Mouse (Mus musculus) midbrain, embryonic 15.5 days (tissue): ENCODE measurements around the gene Trhde. TPM values are rescaled to one million over a fixed set of nuclear protein-coding genes. Genes with fewer than 3 reads are reported as not detected.

Source experiments
- ATAC-seq: fragments of 200-750 bp; cut with Nextera tagmentation; replicated peaks from 2 replicates; pipeline ENCODE4 v1.8.0; 2017; ENCODE audit warnings: moderate TSS enrichment
- H3K27ac ChIP-seq: fragments of 300-500 bp; sonication (generic); 2 replicates; pipeline ENCODE4 v1.5.1; 2015; ENCODE audit warnings: mild to moderate bottlenecking, inconsistent platforms
- H3K27me3 ChIP-seq: fragments of 300-500 bp; sonication (generic); replicated peaks from 2 replicates; pipeline ENCODE4 v1.6.1; 2015; ENCODE audit warnings: inconsistent platforms
- H3K36me3 ChIP-seq: fragments of 300-500 bp; sonication (generic); replicated peaks from 2 replicates; pipeline ENCODE4 v1.6.1; 2015; ENCODE audit warnings: inconsistent platforms
- H3K4me1 ChIP-seq: fragments of 300-500 bp; sonication (generic); 2 replicates; pipeline ENCODE4 v1.6.1; 2015; ENCODE audit warnings: inconsistent platforms
- H3K4me2 ChIP-seq: fragments of 300-500 bp; sonication (generic); 2 replicates; pipeline ENCODE4 v1.6.1; 2015; ENCODE audit warnings: inconsistent platforms, mild to moderate bottlenecking, moderate library complexity
- H3K4me3 ChIP-seq: fragments of 300-500 bp; sonication (generic); 2 replicates; pipeline ENCODE4 v1.5.1; 2015; ENCODE audit warnings: mild to moderate bottlenecking, inconsistent platforms
- H3K9ac ChIP-seq: fragments of 300-500 bp; sonication (generic); 2 replicates; pipeline ENCODE4 v1.6.1; 2015; ENCODE audit warnings: mild to moderate bottlenecking, inconsistent platforms
- H3K9me3 ChIP-seq: fragments of 300-500 bp; sonication (generic); 2 replicates; pipeline ENCODE4 v1.6.1; 2016; ENCODE audit warnings: inconsistent platforms
- WGBS: fragments of 180-500 bp; shearing (Covaris S2); methylation state at CpG from one replicate; pipeline ENCODE4 v1.1.7; 2015; ENCODE audit warnings: mixed read lengths; 5-methylcytosine and 5-hydroxymethylcytosine counted together
- polyA plus RNA-seq: library from polyadenylated mRNA; unstranded; fragments of >200 nt; fragmentation: Nextera tagmentation; extraction: Ambion mirVana; gene quantifications from 2 replicates; pipeline ENCODE4 v1.2.1, GENCODE M21; 2015

Gene Trhde
- polyA plus RNA-seq: 6.0 and 7.4 TPM in 2 replicates

DNA sequence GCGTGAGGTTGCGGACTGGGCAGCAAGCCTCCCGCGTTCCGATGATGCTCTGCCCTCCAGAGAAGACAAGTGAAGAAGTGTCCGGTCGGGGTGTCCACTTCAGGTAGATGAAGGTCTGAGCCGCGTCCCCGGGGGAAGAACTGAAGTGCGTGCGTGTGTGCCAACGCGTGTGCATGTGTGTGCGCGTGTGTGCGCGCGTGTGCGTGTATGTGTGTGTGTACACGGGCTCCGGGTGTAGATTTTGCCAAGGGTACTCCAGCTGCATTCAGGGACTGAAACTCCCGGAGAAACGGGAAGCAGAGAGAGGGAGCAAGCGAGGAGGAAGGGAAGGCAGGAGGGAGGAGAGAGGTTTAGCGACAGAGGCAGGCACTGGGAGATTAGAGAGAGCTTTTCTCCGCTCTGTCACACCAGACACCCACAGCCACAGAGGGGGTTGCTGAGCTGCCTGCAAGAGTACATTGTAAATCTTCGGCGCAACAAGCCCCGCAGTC, at the start of gene Trhde:
Gene Trhde, minus strand, starts transcription at position 147 of the 491 bp plus-strand sequence.
- Histone ChIP-seq H3K4me2 (peak within 1 kb of the TSS; percentile 75), H3K9ac (peak within 1 kb of the TSS; percentile 66), H3K9me3 (no peaks in the 10 kb centered on the region), H3K4me1 (peaks cover 26% of the 10 kb centered on the region), H3K4me3 (peak within 1 kb of the TSS; percentile 84), H3K27ac (peak within 1 kb of the TSS; percentile 71), H3K36me3 (no peaks in the 10 kb centered on the region), H3K27me3 (peaks cover 6% of the 10 kb centered on the region)
- under 1% methylated on average over 30 of the region's 30 CpGs for WGBS
- peak; percentile 66 for ATAC-seq

DNA sequence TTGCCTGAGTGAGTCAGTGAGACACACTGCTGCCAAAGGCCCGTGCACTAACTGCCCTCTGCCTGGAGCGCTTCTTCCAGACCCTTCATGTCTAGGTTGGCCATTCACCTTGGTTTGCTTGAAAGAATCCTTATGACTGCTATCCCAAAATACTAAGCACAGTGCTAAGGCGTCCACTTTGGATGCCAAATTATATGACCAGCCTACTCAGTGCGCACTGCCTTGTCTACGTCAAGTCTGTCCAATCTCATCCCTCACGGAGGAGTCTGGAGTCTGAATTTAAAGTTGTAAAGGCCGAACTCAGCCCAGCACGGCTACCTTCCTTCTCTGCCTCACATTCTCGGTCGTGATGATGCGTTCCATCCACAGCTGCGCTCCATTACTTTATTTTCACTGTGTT, 39.9 kb upstream of the Trhde start:
- no peak for ATAC-seq
- Histone ChIP-seq H3K4me1 (no peaks in the 10 kb centered on the region), H3K4me2 (no peak overlapping the region), H3K27me3 (no peaks in the 10 kb centered on the region), H3K9ac (no peak overlapping the region), H3K9me3 (no peaks in the 10 kb centered on the region), H3K27ac (no peak overlapping the region), H3K4me3 (no peak overlapping the region), H3K36me3 (no peaks in the 10 kb centered on the region)
- 93% methylated on average over 12 of the region's 12 CpGs for WGBS

DNA sequence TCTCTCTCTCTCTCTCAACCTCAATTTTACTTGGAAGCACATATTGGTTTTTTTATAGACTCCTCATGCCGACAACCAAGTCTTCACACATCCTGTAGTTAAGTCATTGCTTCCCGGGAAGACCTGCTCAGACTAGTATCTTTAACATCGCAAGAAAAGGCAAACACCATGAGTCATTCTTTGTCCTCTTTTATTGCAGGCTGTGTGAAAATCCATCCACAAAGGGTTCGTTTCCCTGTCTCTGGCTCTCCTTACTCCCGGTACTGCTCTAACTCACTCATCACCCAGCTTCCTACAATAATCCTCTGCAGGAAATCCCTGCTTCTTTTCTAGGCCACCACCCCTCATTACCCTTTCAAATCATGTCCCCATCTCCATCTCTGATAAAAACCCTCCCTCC, 39.3 kb upstream of the Trhde start:
- ATAC-seq: no peak
- Histone ChIP-seq H3K9me3 (no peaks in the 10 kb centered on the region), H3K4me2 (no peak overlapping the region), H3K9ac (no peak overlapping the region), H3K4me1 (no peaks in the 10 kb centered on the region), H3K27ac (no peak overlapping the region), H3K4me3 (no peak overlapping the region), H3K36me3 (no peaks in the 10 kb centered on the region), H3K27me3 (no peaks in the 10 kb centered on the region)
- 63% methylated on average over 5 of the region's 5 CpGs for WGBS

DNA sequence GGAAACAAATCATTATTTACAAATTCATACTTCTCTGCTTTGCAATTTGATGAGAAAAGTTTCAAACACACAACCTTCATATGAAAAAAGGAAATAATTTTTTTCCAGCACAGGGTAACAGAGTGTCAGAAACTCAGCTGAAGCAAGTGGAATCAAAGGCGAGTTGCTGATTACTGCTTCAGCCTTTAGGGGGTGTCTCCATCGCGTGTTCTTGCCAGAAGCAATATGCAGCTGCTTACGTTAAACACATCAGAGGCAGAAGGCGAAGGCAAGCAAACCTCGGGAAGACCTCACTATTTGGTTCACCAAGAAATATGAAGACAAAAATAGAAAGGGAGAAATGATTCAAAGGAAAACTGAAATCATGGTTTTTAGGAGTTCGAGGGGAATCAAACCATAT, 29.2 kb upstream of the Trhde start:
- Histone ChIP-seq H3K27ac (no peak overlapping the region), H3K4me2 (no peak overlapping the region), H3K9ac (no peak overlapping the region), H3K36me3 (no peaks in the 10 kb centered on the region), H3K27me3 (no peaks in the 10 kb centered on the region), H3K4me1 (no peaks in the 10 kb centered on the region), H3K9me3 (no peaks in the 10 kb centered on the region), H3K4me3 (no peak overlapping the region)
- no peak for ATAC-seq
- 36% methylated on average over 7 of the region's 7 CpGs for WGBS

DNA sequence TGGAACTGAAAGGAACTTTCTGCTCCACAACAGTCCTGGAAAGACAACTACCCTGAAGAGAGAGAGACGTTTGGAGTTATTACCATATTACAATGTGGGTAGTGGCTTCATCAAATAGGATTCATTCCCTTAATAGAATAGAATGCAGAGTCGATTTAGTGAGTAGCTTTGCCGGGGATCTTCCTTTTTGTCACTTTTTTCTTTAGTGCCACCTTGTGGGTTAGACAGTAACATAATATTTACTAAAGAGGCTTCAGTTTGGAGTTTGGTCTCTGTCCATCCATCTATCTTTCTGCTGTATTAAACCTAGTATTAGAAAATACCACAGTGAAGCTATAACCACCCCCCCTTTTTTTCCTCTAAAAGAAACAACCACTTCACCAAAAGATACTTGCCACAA, 6.7 kb upstream of the Trhde start:
- no peaks in the 10 kb centered on the region for H3K36me3 ChIP-seq
- H3K4me3 ChIP-seq: no peak overlapping the region
- no peaks in the 10 kb centered on the region for H3K27me3 ChIP-seq
- WGBS: 32% methylated on average over 3 of the region's 3 CpGs
- peaks cover 1% of the 10 kb centered on the region; the same call in 1 of the 2 replicates for H3K4me1 ChIP-seq
- H3K9ac ChIP-seq: no peak overlapping the region
- ATAC-seq: no peak
- H3K27ac ChIP-seq: no peak overlapping the region
- H3K4me2 ChIP-seq: no peak overlapping the region
- H3K9me3 ChIP-seq: no peaks in the 10 kb centered on the region

DNA sequence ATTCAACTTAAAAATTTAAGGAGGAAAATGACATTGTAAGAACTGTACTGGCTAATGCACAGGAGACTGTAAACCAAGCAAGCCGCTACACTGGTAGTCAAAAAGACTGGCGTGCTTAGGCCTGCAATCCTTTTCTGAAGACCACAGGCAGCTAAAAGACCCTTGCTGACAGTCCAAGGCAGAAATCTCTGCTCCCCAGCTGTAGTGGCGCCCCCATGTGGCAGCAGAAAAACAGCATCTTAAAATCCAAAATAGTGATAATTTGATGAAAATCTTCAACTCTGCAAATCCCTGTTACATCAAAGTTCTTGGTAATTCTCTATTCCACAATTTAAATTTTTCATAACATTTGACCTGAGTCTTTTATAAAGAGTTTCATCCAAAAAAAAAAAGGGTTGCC, 3.8 kb upstream of the Trhde start:
- WGBS: 35% methylated on average over 3 of the region's 3 CpGs
- peaks cover 16% of the 10 kb centered on the region for H3K4me1 ChIP-seq
- H3K27me3 ChIP-seq: no peaks in the 10 kb centered on the region
- H3K9me3 ChIP-seq: no peaks in the 10 kb centered on the region
- no peak for ATAC-seq
- H3K36me3 ChIP-seq: no peaks in the 10 kb centered on the region
- H3K9ac ChIP-seq: no peak overlapping the region
- no peak overlapping the region for H3K27ac ChIP-seq
- H3K4me3 ChIP-seq: no peak overlapping the region
- no peak overlapping the region for H3K4me2 ChIP-seq

DNA sequence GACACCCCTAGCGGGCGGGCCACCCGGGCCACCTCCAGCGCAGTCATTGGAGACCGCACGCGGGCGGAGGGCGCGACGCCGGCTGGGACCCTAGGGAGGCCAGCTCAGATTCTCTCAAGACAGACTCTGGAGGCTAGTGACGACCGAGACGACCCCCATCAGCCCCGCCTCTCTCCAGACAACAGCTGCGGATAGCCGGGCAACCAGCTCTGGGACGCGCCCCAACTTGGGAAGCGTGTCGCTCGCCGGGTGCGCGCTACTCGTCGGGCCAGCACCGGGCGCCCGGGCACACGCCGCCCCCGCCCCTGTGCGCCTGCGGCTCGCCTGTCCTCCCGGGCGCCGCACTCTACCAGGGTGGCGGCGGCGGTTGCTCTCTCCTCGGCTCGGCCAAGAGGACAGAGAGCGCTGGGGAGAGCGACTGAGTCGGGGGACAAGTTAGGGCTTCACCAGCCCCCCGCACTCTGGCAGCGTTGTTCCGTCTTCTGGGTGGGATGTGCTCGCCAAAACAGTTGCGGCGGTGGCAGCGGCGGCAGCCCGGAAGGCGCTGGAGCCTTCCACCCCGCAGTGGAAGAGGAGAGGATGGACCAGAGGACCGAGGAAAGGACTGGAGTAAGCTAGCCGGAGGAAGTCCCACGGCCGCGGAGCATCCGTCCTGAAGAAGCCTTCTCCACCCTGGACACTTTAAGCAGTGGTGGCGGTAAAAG, 498 bp downstream of the Trhde start:
- peaks cover 6% of the 10 kb centered on the region for H3K27me3 ChIP-seq
- WGBS: under 1% methylated on average over 65 of the region's 66 CpGs
- peak overlapping the region; percentile 84 for H3K4me3 ChIP-seq
- H3K4me1 ChIP-seq: peaks cover 26% of the 10 kb centered on the region
- peak overlapping the region; percentile 71 for H3K27ac ChIP-seq
- no peaks in the 10 kb centered on the region for H3K9me3 ChIP-seq
- peak; percentile 86 for ATAC-seq
- no peaks in the 10 kb centered on the region for H3K36me3 ChIP-seq
- peak overlapping the region; percentile 66 for H3K9ac ChIP-seq
- peak overlapping the region; percentile 75 for H3K4me2 ChIP-seq

DNA sequence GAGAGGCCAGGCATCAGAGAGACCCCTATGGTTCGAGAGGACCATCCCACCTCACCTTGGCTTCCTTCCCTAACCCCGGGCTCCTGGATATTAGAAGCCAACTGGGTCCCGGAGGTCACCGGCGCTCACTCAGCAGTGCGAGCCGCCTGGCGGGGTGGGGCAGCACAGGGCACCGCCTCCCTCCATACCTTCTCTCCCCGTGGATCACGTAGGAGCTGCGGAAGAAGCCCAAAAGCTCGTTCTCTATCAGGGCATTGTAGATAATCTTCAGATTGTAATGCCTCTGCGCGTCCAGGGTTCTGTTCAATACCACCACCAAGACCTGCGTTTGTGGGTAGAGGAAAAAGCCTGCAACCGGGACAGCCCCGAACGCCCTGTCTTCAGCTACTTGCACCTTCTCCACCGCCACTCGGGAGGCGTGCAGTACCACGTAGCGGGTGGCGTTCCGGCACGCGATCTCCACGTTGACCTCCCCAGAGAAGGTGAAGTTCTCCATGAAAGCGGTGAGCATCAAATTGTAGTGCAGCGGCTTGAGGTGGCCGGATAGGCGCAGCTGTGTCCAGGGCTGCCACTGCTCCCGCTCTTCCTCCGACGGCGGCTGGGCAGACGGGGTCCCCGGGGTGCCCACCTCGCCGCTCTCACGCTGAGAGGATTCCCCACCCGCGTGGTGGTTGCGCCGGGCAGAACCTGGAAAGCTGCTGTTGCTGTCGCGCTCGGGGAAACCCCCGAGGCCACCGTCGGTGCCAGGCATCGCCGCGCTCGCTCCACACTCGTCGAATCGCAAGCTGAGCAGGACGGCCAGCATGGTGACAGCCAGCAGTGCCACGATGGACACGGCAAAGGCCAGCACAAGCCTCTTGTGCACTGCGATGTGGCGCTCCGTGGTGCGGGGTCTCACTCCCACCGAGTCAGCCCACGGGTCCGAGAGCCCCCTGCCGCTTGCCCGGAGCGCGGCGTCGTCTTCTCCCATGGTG, 1.5 kb downstream of the Trhde start:
- peaks cover 26% of the 10 kb centered on the region for H3K4me1 ChIP-seq
- H3K9ac ChIP-seq: peak overlapping the region; percentile 66
- peak overlapping the region; percentile 84 for H3K4me3 ChIP-seq
- peak; percentile 57 for ATAC-seq
- no peaks in the 10 kb centered on the region for H3K36me3 ChIP-seq
- H3K27me3 ChIP-seq: peaks cover 6% of the 10 kb centered on the region
- no peaks in the 10 kb centered on the region for H3K9me3 ChIP-seq
- 6% methylated on average over 75 of the region's 75 CpGs for WGBS
- H3K27ac ChIP-seq: peak overlapping the region; percentile 71
- H3K4me2 ChIP-seq: peak overlapping the region; percentile 75

DNA sequence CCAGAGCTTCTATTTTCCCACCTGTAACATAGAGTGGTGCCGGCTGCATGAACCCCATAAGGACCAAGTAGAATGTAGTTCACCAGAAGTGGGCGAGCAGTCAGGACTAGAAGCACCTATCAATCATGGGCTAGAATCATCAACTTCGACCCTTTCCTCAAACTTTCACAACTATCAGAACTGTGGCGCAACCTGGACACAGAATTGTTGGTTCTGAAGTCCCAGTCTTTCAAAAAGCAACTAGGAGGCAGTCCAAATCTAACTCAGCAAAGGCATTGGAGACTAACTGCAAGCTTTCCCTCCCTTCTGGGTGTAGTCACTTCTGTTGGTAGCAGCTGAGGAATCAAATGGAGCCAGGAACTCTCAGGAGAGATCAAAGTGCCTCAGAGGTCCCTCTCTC, 2.6 kb downstream of the Trhde start:
- H3K9ac ChIP-seq: no peak overlapping the region
- no peak for ATAC-seq
- H3K36me3 ChIP-seq: no peaks in the 10 kb centered on the region
- H3K4me3 ChIP-seq: peak overlapping the region; percentile 84
- H3K27me3 ChIP-seq: peaks cover 6% of the 10 kb centered on the region
- no peak overlapping the region for H3K27ac ChIP-seq
- H3K4me2 ChIP-seq: peak overlapping the region; percentile 75
- WGBS: 90% methylated on average over 4 of the region's 4 CpGs
- no peaks in the 10 kb centered on the region for H3K9me3 ChIP-seq
- H3K4me1 ChIP-seq: peaks cover 26% of the 10 kb centered on the region

DNA sequence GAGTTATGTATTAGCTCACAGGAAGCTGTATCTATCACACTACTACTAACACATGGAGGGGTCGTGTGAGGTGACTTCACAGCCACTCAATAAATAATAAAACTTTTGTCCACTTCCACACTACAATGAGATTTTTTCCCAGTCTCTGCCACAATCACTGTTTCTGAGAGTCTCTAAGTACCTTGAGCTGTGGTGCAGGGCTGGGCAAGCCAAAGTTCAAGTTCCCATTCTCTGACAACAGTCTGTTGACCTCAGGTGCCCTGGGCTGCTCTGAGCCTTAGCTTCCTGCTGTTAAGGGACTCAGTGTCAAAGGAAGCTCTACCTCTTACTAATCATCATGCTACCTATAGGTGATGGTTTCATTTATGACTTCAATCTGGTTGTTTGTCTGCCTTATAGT, 3.3 kb downstream of the Trhde start:
- ATAC-seq: no peak
- 68% methylated on average over 1 of the region's 1 CpGs for WGBS
- Histone ChIP-seq H3K27me3 (peaks cover 6% of the 10 kb centered on the region), H3K27ac (no peak overlapping the region), H3K4me2 (peak overlapping the region; percentile 75), H3K9ac (no peak overlapping the region), H3K4me3 (peak overlapping the region; percentile 84), H3K9me3 (no peaks in the 10 kb centered on the region), H3K4me1 (peaks cover 28% of the 10 kb centered on the region), H3K36me3 (no peaks in the 10 kb centered on the region)

DNA sequence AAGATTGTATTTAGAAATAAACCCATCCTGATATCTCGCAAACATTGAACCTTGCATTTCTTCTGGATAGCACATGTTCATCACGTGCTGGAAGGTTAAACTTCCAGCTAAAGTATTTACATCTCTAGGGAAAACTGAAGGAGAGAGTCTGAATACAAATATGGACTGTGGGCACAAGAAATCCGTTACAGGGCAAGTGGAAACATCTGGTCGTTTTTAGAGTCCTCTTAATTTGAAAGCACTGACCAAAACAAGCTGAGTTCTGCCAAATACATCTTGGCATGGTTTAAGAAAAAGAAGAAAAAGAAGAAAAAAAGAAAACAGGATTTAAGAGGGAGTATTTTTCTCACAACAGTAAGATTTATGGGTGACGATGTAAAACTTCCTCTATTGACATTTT, 3.9 kb downstream of the Trhde start:
- Histone ChIP-seq H3K36me3 (no peaks in the 10 kb centered on the region), H3K9ac (no peak overlapping the region), H3K27me3 (peaks cover 6% of the 10 kb centered on the region), H3K4me2 (peak overlapping the region; percentile 75; the same call in 1 of the 2 replicates), H3K4me3 (no peak overlapping the region), H3K4me1 (peaks cover 24% of the 10 kb centered on the region), H3K9me3 (no peaks in the 10 kb centered on the region), H3K27ac (no peak overlapping the region)
- 59% methylated on average over 5 of the region's 5 CpGs for WGBS
- ATAC-seq: no peak

DNA sequence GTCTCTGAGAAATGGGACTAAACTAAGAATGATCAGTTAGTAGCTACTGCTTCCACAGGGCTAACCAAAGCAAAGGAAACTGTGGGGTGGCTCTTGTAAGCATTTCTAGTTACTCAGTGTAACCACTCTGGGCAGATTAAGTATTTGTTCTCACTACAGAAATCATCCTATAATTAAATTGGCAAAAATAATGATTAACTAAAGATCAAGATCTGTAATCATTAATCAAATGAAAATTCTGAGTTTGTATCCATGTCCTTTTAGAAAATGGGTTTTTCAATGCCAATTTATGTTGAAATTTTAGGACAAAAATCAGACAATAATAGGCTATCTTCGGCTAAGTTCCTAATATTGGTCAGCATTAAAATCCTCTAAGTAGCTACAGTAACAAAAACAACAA, 4.4 kb downstream of the Trhde start:
- no peak overlapping the region for H3K9ac ChIP-seq
- no peaks in the 10 kb centered on the region for H3K9me3 ChIP-seq
- H3K4me1 ChIP-seq: peaks cover 20% of the 10 kb centered on the region
- no peak overlapping the region for H3K27ac ChIP-seq
- H3K27me3 ChIP-seq: peaks cover 6% of the 10 kb centered on the region
- no peak overlapping the region for H3K4me3 ChIP-seq
- H3K36me3 ChIP-seq: no peaks in the 10 kb centered on the region
- 94% methylated on average over 1 of the region's 1 CpGs for WGBS
- no peak for ATAC-seq
- peak overlapping the region; percentile 19 for H3K4me2 ChIP-seq
